Mouse (Mus musculus) hematopoietic stem cell, adult 5-6 weeks (primary cell): Measurements from ENCODE around the gene Cylc2. TPM values are rescaled to one million over a fixed set of nuclear protein-coding genes. Genes with fewer than 3 reads are reported as not detected.

Experiments
- ATAC-seq, 2 experiments: fragments of 125-278 bp in 1 of 2; replicated peaks in 1 of 2; 2 replicates each; pipeline ENCODE4 v1.8.0; 2016 to 2017; ENCODE audit warnings: inconsistent platforms in 2 of 2, mild to moderate bottlenecking in 2 of 2, moderate number of reproducible peaks in 2 of 2, low read depth in 1 of 2, moderate TSS enrichment in 1 of 2; ENCODE audit not compliant: low FRiP score in 2 of 2, poor library complexity in 2 of 2, severe bottlenecking in 2 of 2, insufficient read depth in 1 of 2, low TSS enrichment in 1 of 2
- total RNA-seq: library from RNA; stranded (forward); fragments of 172-1452, 232-1000 nt; gene quantifications from 2 replicates; pipeline ENCODE4 v1.2.3, GENCODE M21; 2017

Cylc2 gene
- total RNA-seq = not detected in 2 replicates

GRCm38 (mm10) chr4:51216378-51216777 is at the start of gene Cylc2:
Gene Cylc2 (plus strand): TSS chr4:51216678.
- ATAC-seq = no peak
